Mouse (Mus musculus) heart, embryonic 16.5 days (tissue): Measurements from ENCODE around the gene Phf23. TPM values are rescaled to one million over a fixed set of nuclear protein-coding genes. Genes with fewer than 3 reads are reported as not detected.

ENCODE experiments used
- ATAC-seq: fragments of 200-750 bp; cut with Nextera tagmentation; replicated peaks from 2 replicates; pipeline ENCODE4 v1.8.0; 2017; ENCODE audit warnings: moderate number of reproducible peaks; ENCODE audit not compliant: insufficient read depth, low FRiP score; ENCODE audit errors: extremely low read depth
- H3K27ac ChIP-seq: fragments of 300-500 bp; sonication (generic); 2 replicates; pipeline ENCODE4 v1.5.1; 2014; ENCODE audit warnings: mild to moderate bottlenecking, low read length, control low read depth, moderate library complexity
- H3K27me3 ChIP-seq: fragments of 300-500 bp; sonication (generic); 2 replicates; pipeline ENCODE4 v1.6.1; 2014; ENCODE audit warnings: low read length, mixed read lengths; ENCODE audit not compliant: control insufficient read depth, insufficient read depth
- H3K36me3 ChIP-seq: fragments of 300-500 bp; sonication (generic); 2 replicates; pipeline ENCODE4 v1.6.1; 2014; ENCODE audit not compliant: control insufficient read depth, insufficient read depth
- H3K4me1 ChIP-seq: fragments of 300-500 bp; sonication (generic); 2 replicates; pipeline ENCODE4 v1.6.1; 2014; ENCODE audit warnings: low read length, mixed read lengths; ENCODE audit not compliant: control insufficient read depth, insufficient read depth
- H3K4me2 ChIP-seq: fragments of 300-500 bp; sonication (generic); 2 replicates; pipeline ENCODE4 v1.6.1; 2014; ENCODE audit warnings: low read depth, mild to moderate bottlenecking, control low read depth, low read length
- H3K4me3 ChIP-seq: fragments of 300-500 bp; sonication (generic); 2 replicates; pipeline ENCODE4 v1.5.1; 2014; ENCODE audit warnings: mild to moderate bottlenecking, control low read depth, low read length
- H3K9ac ChIP-seq: fragments of 300-500 bp; sonication (generic); 2 replicates; pipeline ENCODE4 v1.6.1; 2014; ENCODE audit warnings: low read length, control low read depth
- H3K9me3 ChIP-seq: fragments of 300-500 bp; sonication (generic); replicated peaks from 2 replicates; pipeline ENCODE4 v1.6.1; 2016; ENCODE audit warnings: low read length; ENCODE audit not compliant: control insufficient read depth
- WGBS: fragments of 180-500 bp; shearing (Covaris S2); extraction: QIAGEN DNeasy Blood & Tissue Kit; methylation state at CpG from one replicate; pipeline ENCODE4 v1.1.7; 2014; 5-methylcytosine and 5-hydroxymethylcytosine counted together
- polyA plus RNA-seq: library from polyadenylated mRNA; unstranded; fragments of >200 nt; fragmentation: Nextera tagmentation; extraction: Ambion mirVana; gene quantifications from 2 replicates; pipeline ENCODE4 v1.2.1, GENCODE M21; 2015

The Phf23 gene
- 42.0 and 43.9 TPM in 2 replicates for polyA plus RNA-seq

DNA sequence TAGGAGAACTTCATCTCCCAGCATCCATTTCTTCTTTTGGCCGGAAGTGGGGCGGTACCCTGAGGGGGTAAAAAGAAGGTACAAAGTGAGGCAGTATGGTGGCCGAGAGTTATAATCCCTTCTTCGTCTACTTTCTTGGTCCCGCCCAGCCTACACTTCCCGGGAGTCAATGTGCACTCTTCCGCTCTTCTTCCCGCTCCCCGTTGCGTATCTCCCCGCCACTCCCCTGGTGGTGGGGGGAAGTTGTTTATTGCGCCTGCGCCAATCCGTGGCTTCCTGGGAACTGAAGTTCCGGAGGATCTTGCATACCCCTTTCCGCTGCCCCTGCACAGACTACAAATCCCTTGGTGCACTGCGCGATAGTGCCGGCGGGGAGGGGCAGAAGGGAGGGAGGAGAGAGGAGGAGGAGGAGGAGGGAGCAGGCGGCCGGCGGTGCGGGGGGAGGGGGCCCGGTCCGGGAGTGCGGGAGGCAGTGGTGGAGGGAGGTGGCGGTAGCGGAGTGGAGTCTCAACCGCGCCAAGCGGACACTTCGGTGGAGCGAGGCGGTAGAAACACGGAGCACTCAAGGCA, at the start of gene Phf23:
Phf23 (plus strand) TSS at position 387 of the 570 bp plus-strand sequence.
- Histone ChIP-seq H3K36me3 (peaks cover 35% of the 10 kb centered on the region), H3K9me3 (no peaks in the 10 kb centered on the region), H3K9ac (peak within 1 kb of the TSS; percentile 90), H3K27ac (peak within 1 kb of the TSS; percentile 99), H3K27me3 (no peaks in the 10 kb centered on the region), H3K4me2 (peak within 1 kb of the TSS; percentile 65), H3K4me1 (peaks cover 20% of the 10 kb centered on the region), H3K4me3 (peak within 1 kb of the TSS; percentile 93)
- ATAC-seq: peak; percentile 74
- WGBS: under 1% methylated on average over 36 of the region's 36 CpGs

DNA sequence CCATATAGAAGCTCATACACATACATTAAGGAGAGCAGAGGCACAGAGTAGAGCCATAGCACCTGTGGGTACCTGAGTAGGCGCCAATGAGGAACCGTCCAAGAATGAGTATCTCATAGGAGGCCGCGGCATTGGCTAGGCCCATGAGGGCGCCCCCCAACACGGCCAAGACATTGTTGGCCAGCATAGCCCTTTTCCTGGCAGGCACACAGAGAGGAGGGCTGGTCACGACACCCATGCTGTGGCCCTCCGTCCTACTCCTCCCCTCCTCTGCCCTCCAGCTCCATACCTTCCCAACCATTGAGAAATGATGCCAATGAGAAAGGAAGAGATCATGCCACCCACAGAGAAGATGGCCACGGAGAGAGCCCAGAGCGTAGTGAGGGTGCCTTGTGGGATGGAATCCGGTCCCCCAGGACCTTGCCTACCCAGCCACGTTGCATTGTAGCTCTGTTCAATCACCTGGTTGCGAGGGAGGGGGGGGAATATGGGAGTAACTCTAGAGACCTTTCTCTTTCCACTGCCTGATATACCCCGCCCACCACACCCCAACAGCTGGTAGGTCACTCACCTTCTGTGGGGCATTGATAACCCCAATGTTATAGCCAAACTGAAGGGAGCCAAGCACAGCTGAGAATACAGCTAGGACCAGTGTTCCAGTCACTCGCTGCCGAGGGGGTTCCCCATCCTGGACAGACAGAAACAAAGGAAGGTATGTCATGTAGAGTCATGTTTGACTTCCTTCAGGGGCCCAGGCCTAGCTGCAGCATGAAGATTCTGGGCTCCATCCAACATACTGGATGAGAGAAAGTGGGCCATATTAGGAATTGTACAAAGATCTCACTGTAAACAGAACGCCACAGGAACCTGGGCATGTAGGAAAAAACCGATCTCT, 49.3 kb upstream of the Phf23 start:
- Histone ChIP-seq H3K27ac (peak overlapping the region; percentile 97), H3K4me1 (peaks cover 9% of the 10 kb centered on the region), H3K4me3 (peak overlapping the region; percentile 62), H3K4me2 (peak overlapping the region; percentile 66), H3K9me3 (no peaks in the 10 kb centered on the region), H3K27me3 (no peaks in the 10 kb centered on the region), H3K9ac (peak overlapping the region; percentile 70), H3K36me3 (peaks cover 20% of the 10 kb centered on the region)
- no peak for ATAC-seq
- WGBS: 86% methylated on average over 18 of the region's 18 CpGs

DNA sequence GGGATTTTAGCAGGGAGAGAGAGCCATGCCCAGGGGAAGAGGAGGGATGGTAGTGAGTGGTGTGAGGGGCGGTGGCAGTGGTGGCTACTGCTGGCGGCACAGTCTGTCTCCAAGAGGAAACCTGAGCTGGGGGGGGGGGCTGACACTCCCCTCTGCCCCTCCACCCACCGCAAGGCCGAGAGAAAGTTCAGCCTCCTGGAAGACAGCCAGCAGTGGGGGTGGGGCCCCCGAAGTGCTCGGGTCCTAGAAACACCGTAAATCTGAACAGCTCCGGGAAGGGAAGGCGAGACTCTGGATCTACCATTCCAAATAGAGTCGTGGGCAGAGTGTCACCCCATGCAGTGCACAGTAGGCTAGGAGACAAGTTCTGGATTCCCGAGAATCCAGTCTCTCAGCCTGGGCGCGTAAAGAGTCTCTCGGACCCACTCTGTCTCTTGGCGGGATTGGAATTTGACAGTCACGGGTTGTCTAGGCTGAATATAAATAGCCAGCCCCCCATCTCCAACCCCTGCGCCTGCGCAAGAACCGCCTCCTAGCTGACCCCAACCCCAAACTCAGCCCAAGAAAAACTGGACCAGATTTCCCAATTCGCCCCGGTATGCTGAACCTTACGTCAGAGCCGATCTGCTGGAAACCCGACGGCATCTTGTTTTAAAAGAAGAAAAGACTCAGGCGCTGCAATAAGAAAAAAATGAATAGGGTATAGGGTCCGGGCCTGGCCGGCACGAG, 48.1 kb upstream of the Phf23 start:
- H3K27ac ChIP-seq: peak overlapping the region; percentile 97
- peak overlapping the region; percentile 70 for H3K9ac ChIP-seq
- H3K9me3 ChIP-seq: no peaks in the 10 kb centered on the region
- H3K36me3 ChIP-seq: peaks cover 20% of the 10 kb centered on the region
- ATAC-seq: peak; percentile 82
- H3K4me3 ChIP-seq: peak overlapping the region; percentile 62
- H3K4me2 ChIP-seq: peak overlapping the region; percentile 66
- H3K27me3 ChIP-seq: no peaks in the 10 kb centered on the region
- peaks cover 9% of the 10 kb centered on the region for H3K4me1 ChIP-seq
- 6% methylated on average over 29 of the region's 29 CpGs for WGBS

DNA sequence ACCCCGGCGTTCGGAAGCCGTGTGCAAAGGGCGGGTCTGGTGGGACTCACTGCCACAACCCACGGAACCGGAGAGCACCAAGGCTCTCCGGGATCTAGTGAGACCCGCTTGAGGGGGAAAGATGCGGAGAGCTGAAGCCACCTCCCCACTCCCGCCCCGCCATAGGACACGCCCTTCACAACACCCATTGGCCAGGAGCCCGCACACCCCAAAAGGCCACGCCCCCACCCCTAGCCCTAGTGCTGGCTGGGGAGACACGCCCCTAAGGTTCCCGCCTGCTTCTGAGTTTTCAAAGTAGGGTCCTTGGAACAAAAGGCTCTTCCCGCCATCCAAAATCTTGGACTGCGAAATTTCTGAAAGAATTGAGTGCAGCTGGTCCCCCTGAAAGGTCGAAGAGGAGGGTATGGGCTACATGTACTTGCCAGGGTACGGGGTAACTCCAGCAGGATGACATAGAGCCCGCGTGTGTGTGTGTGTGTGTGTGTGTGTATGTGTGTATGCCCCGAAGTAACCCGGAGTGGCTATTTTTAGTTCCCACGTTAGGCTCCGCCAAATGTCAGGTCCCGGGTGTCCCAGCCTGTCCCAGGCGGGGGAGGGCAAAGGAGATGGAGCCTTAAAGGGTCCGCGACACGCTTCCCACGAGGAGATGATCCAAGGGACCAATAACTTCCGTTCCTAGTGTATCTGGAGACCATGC, 47.4 kb upstream of the Phf23 start, which contains the start of gene Slc2a4:
Slc2a4 (minus strand) TSS at position 123 of the 697 bp plus-strand sequence.
- under 1% methylated on average over 34 of the region's 34 CpGs for WGBS
- H3K27ac ChIP-seq: peak within 1 kb of the TSS; percentile 97
- peaks cover 9% of the 10 kb centered on the region for H3K4me1 ChIP-seq
- peak; percentile 94 for ATAC-seq
- no peaks in the 10 kb centered on the region for H3K9me3 ChIP-seq
- peak within 1 kb of the TSS; percentile 62 for H3K4me3 ChIP-seq
- H3K9ac ChIP-seq: peak within 1 kb of the TSS; percentile 70
- H3K4me2 ChIP-seq: peak within 1 kb of the TSS; percentile 66
- peaks cover 18% of the 10 kb centered on the region for H3K36me3 ChIP-seq
- no peaks in the 10 kb centered on the region for H3K27me3 ChIP-seq

DNA sequence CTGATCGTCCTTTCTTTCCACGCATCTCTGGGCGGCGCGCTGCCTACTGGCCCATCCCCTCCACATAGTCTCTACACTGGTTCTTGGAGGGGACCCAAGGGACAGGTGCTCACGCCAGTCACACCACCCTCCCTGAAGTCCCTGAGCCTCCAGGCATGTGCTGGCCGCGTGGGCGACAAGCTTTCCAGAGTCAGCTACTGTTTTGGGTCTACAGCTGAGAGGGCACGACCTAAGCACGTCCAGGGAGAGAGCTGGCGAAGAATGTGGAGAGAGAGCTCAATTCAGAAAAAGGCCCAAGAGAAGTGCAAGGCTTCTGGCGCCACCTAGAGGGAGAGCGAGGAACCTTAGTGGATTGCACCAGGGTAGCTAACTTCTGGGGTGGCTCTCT, 46.8 kb upstream of the Phf23 start:
- no peaks in the 10 kb centered on the region for H3K9me3 ChIP-seq
- peak overlapping the region; percentile 67 for H3K9ac ChIP-seq
- WGBS: 0% methylated on average over 14 of the region's 14 CpGs
- peaks cover 14% of the 10 kb centered on the region for H3K4me1 ChIP-seq
- H3K27me3 ChIP-seq: no peaks in the 10 kb centered on the region
- ATAC-seq: peak; percentile 35
- peaks cover 16% of the 10 kb centered on the region for H3K36me3 ChIP-seq
- peak overlapping the region; percentile 62 for H3K4me3 ChIP-seq
- peak overlapping the region; percentile 97 for H3K27ac ChIP-seq
- peak overlapping the region; percentile 66 for H3K4me2 ChIP-seq

DNA sequence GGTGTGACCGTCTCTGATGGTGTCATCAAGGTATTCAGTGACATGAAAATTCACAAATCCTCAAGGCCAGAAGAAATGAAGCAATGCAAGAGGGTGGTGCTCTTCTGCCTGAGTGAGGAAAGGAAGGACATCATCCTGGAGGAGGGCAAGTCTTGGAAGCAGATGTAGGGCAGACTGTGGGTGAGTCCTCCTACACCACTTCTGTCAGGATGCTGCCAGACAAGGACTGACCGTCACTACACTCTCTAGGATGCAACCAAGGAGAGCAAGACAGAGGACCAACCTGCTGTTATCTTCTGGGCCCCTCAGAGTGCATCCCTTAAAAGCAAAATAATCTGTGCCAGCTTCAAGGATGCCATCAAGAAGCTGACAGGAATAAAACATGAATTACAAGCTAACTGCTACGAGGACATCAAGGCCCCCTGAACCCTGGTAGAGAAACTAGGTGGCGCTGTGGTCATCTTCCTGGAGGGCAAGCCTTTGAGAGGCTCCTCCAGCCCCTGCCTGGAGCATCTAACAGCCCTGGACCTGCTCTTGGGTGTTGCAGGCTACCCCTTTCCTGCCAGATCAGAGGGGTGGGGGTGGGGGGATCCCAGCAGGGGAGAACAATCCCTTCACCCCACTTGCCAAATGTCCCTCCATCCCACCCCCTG, 44.6 kb upstream of the Phf23 start:
- ATAC-seq: no peak
- Histone ChIP-seq H3K9me3 (no peaks in the 10 kb centered on the region), H3K27me3 (no peaks in the 10 kb centered on the region), H3K4me1 (peaks cover 14% of the 10 kb centered on the region), H3K4me3 (no peak overlapping the region), H3K9ac (no peak overlapping the region), H3K36me3 (no peaks in the 10 kb centered on the region), H3K4me2 (no peak overlapping the region), H3K27ac (no peak overlapping the region)
- 37% methylated on average over 4 of the region's 4 CpGs for WGBS

DNA sequence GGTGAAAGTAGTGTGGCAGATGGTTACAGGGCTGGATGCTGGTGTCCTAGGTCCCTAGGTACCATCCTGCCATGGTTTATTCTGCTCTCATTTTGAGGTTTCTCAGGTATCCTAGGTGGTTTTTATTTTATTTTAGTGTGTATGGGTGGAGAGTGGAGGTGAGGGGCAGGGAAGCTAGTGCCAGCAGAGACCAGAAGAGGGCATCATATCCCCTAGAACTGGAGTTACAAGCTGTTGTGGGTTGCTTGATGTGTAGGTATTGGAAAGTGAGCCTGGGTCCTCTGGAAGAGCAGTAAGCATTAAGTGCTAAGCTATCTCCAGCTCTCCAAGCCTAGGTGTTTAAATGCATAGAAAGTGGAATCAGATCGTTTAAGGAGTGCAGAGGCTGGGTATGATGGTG, 43.3 kb upstream of the Phf23 start:
- H3K9me3 ChIP-seq: no peaks in the 10 kb centered on the region
- no peaks in the 10 kb centered on the region for H3K27me3 ChIP-seq
- H3K4me1 ChIP-seq: peaks cover 9% of the 10 kb centered on the region
- H3K4me2 ChIP-seq: no peak overlapping the region
- ATAC-seq: no peak
- no peak overlapping the region for H3K4me3 ChIP-seq
- WGBS: 58% methylated on average over 1 of the region's 1 CpGs
- no peak overlapping the region for H3K27ac ChIP-seq
- no peak overlapping the region for H3K9ac ChIP-seq
- H3K36me3 ChIP-seq: no peaks in the 10 kb centered on the region

DNA sequence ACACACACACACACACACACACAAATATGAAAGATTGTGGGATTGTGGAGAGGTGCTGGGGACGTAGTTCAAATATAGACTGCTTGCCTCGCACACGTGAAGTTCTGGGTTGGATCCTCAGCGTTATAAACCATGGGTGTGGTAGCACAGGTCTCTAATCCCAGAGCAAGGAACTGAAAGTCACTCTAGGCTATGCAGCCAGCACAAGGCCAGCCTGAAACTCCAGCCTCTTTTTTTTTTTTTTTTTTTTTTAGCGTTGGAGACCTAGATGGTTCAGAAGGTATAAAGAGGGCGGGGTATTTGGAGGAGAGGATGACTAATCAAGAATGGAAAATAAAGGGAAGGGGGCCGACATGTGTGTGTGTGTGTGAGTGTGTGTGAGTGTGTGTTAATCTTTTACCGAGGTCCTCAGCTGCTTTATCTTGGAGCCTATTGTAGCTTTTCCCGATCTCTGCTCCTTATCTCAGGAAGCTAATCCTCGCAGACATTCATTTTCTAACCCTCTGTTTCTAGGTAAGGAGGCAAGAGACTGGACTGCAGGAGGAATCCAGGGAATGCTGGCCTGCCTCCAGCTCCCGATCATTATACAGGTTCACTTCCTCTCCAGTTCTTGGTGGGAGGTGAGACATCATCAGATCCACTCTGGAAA, 42.2 kb upstream of the Phf23 start:
- no peaks in the 10 kb centered on the region for H3K27me3 ChIP-seq
- no peak overlapping the region; the same call in 1 of the 2 replicates for H3K4me2 ChIP-seq
- ATAC-seq: no peak
- H3K9me3 ChIP-seq: no peaks in the 10 kb centered on the region
- 26% methylated on average over 11 of the region's 11 CpGs for WGBS
- H3K4me1 ChIP-seq: peaks cover 9% of the 10 kb centered on the region
- H3K27ac ChIP-seq: no peak overlapping the region
- H3K9ac ChIP-seq: 0 out of 2 replicates have a peak overlapping the region, but pooled peaks have one; percentile 20
- H3K4me3 ChIP-seq: no peak overlapping the region
- no peaks in the 10 kb centered on the region for H3K36me3 ChIP-seq
